Mouse (Mus musculus) c-Kit-positive CD71-positive TER-119-positive erythroid progenitor cells, embryonic 14.5 days (primary cell): ENCODE data around the gene Ttll6.

Source experiments
- DNase-seq: peaks from one replicate; pipeline ENCODE4 v3.0.0-alpha.2; 2013; ENCODE audit warnings: low spot score

Ttll6 gene

DNA sequence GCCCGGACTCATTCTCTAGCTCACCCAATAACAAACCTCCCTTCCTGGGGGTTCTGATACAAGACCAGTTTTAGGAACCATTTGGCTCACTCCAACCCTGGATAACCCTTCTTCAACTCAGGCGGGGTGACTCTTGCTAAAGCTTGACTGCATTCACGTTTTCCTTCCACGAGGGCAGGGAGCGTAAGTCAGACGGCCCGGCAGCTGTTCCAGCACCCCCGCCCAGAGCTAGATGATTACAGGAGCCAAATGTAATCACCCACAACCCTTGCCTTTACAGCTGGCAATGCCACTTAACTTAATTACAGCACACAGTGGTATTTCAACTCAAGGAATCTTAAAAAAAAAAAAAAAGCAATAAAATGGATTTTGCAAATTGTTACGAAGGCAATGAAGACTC lies 34.5 kb downstream of the Ttll6 start:
- no peak for DNase-seq

DNA sequence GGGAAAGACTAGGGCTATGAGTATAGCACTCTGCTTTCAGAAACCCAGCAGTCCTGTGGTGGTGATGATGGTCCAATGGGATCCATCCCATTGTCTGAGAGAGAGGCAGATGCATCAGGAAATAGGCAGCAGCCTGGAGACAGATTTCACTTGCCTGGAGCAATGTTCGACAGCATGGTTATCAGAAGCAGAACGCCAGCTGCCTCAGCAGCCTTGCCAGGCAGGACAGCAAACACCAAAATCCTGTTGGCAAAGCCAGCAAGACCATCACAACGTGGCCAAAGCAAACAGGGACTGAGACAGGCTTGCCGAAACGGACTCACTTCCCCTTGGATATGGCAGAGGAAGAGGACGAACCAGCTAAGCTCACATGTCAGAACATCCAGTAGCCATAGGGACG lies 35.4 kb downstream of the Ttll6 start:
- DNase-seq, result no peak

DNA sequence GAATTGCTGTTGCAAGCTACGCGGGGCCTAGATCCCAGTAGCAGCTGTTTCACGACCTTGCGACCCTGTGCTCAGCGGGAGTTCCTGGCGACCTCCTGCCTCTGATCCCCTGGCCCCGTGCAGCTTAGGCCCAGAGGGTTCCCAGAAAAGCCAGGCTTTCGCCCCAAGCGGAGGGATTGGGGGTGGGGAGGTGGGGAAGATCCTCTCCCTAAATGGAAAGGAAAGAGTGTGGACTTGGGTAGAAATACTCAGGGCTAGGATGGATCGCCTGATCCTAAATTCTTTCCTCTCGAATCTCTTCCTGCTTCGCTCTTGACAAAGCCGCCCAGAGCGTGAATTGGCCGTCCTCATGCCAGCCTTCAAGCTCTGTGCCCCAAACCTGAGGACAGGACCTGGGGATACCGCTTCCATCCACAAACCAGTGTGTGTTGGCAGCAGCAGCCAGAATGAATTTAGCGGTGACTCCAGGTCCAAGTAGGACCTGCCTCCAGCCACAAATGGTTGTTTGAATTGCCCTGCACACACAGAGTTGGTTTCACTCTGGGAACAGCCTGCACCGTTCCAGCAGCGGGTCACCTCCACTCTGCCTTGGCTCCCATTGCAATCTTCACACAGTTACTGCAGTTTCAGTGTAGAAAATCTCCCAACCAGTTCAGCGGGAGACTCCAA lies 37.3 kb downstream of the Ttll6 start:
- no peak for DNase-seq

DNA sequence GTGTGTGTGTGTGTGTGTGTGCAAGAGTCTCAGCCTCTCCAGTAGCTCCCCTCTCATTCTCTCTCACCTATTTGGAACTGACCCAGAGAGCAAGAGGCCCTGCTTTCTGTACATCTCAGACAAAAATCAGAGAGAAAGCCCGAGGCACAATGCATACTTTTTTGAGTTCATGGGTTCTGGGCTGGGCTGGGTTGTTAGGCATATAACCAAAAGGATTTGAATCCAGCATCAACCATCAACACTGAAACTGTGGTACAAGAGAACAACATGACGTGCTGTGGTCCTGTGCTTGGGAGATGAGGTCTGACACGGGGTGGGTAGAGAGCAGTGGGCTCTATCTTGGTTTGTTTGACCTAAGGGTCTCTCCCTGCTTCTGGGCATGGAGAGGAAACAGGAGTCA lies 38.0 kb downstream of the Ttll6 start:
- DNase-seq, result no peak

DNA sequence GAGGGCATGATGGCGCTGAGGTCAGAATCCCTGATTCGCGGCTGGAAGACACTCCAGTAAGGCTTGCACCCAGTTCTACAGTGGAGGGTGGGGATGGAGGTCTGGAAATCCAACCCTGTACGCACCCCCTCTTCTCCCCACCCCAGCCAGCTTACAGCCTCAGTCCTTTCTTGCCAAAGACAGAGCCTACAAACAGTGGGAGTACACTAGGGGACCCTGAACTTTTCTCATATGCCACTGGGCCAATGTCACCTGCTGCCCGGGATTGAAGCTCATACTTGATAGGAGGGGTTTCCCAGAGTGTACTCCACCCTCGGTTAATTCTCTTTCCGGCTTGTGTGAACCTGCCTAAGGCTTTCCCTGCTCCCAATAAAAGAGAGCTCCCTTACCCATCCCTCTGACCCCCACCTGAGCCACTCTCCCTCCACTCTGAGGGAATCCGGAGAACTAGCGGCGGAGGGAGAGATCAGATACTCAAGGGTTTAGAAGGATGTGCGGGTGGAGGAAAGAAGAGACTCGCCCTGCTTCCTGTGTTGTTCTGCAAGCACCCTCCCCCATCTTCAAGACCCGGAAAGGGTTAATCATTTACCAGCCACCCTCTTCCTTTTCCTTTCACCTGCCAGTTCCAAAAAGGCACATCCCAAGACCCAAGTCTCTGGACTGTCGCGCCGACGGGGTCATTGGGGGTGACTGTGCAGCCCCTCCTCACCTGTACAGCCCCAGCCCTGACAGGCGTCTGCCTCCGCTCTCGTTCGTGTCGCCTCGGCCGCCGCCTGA lies 39.1 kb downstream of the Ttll6 start:
- DNase-seq, result no peak

DNA sequence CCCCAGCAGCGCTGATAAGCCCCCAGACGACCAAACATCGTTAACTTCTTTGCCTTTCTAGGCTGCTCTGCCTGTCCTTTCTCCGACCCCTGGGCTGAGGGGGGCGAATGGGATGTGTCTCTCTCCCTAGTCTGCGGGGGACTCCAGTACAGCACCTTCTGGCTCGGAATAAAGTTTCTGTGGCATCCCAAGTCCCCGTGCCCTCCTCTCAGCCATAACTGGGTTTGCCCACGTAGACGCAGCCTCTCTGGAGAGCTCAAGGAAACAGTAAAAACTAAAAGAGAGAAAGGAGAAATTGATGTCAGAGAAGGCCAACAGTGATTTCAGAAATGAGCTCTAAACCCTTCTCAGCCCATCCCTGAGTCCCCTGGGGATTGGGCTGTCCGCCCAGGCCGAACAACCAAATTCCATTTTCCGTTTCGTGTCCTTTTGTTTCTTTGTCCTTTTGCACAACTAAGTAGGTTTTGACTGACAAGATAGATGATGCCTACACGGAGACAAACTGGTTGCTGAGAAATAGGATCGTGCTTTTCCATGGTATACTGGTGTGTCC lies 39.8 kb downstream of the Ttll6 start:
- no peak for DNase-seq

DNA sequence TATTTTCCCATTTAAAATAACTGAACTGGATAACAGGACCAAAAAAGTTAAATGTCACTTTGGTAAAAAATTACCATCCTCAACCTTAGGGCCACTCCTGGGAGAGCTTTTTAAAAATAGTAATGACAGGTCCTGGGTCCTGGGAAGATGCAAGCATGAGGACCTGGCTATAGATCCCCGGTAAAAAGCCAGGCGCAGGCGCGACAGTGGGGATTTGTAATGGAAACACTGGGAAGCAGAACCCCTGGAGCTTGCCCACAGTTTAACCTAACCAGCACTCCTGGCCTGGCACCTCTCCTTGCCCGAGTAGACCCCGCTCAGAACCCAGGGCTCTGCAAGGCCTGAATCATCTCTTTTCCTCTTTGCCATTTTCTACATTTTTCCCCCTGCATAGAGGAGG lies 41.3 kb downstream of the Ttll6 start:
- DNase-seq, result no peak

DNA sequence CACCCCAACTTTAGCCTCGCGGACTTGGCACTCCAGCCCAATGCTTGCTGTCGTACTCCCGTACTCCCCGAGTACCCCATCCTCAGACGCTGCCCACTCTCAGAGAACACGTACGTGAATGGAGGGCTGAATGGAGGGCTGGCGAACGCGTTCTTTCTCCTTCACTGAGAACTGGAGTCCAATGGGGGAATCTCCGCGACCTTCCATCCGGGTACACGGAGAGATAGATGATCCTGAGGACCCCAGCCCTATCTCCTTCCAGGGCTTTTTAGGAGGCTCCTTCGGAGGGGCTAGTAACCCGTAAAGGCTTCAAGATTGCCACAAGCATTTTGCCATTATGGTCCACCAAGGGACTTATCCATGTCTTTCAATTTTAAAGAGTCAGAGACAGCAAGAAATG lies 41.9 kb downstream of the Ttll6 start:
- no peak for DNase-seq

DNA sequence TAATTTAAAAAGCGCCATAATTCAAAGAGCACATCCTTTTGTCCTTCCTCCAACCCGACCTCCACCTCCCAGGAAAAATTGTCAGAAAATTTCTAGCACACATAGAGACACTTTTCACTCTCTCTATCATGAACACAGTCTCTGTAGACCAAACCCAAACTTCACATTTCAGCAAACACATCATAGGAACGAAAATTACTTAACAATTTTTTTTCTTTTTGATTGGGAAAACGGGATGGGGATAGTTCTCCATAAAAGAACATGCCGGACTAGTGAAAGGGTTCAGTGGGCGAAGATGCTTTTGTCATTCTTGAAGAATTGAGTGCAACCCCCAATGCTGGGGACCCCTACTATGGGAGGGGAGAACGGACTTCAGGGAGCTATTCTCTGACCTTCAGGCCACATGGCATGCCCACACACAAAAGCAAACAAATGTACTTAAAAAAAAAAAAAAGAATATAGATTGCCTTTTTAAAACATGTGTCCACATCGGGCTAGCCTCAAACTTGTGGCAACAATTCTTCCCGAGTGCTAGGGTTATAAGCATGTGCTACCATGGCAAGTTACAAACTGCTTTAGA lies 42.5 kb downstream of the Ttll6 start:
- no peak for DNase-seq

DNA sequence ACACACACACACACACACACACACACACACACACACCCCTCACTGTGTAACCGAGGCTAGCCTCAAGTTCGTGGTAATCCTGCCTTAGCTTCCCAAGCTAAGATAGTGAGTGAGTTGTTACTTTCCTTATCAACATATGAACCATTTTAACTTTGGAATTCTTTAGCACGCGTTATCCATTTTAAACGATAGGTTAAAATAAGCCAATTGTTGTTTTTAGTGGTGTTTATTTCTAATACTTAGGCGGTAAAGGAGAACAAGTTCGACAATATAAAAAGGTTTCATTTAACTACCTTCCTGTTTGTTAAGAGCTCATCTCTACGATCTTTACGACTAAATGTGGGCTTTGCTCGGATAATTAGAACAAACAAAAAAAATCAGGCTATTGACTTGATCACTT lies 43.3 kb downstream of the Ttll6 start:
- no peak for DNase-seq

DNA sequence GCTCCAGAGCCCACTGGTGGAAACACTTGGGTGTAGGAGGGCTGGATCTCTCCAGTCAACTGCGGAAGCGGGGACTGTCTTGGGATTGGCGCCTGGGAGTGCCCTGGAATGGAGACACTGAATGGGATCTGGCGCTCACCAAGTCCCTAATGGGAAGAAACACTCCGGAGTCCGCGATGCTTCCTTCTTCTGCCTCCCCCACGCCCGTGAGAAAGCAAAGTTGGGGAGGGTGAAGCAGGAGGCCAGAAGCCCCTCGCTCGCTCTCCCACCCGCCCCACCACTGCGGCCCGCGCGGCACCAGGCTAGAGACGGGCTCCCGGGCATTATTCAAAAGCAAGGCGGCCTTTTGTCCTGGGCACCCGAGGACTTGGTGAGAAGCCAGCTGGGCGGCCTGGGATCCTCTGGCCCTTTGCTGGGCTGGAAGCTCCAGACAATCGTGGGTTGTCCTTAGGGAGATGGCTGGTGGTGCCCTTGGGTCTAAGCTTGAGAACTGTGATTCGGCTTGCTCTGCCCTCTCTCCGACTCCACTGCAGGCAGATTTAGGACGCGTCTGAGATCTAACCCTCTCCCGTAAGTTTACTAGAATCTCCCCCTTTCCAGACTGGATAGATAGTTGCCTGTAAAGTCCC lies 44.1 kb downstream of the Ttll6 start:
- no peak for DNase-seq

DNA sequence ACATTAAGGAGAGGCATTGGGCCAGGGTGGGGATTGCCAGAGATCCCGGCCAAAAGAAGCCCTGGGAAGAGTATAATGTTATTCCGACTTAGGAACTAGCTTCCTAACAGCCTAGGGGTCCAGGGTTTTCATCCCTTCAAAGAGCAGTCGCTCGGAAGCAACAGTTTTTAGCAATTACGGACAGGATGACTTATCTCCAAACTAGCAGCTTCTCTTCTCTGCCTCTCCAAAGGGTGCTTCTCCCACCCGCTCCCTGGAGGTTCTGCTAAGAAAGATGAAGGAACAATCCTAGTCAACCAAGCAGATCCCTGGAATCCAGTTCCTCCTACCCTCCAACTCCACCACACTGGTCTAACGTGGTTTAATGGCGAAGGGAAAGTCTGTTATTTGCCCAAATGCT lies 44.8 kb downstream of the Ttll6 start:
- no peak for DNase-seq

DNA sequence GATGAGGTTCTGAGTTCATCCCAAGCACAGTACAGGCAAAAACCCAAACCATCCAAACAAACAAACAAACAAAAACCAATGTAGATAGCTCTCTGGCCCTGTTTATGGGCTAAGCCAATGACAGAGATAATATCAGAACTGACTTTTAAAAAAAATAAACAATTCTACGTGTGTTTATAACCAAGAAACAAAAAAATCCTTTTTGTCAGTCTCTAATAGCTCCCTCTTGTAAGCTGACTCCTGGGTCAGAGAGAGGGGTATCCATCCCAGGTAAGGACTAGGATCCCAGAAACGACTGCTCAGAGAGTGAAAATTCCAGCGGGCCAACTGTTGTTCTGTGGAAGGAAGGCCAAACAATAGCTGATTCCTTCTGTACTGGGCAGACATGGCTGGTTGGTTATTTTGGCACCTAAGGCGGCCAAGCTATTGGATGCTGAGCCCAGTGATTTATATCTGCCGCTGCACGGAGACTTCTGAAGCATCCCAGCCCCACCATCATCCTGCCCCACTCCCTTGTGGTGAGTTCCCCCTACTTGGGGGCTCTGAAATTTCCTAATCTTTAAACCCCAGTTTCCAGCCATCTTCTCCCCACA lies 45.4 kb downstream of the Ttll6 start:
- DNase-seq, result no peak

DNA sequence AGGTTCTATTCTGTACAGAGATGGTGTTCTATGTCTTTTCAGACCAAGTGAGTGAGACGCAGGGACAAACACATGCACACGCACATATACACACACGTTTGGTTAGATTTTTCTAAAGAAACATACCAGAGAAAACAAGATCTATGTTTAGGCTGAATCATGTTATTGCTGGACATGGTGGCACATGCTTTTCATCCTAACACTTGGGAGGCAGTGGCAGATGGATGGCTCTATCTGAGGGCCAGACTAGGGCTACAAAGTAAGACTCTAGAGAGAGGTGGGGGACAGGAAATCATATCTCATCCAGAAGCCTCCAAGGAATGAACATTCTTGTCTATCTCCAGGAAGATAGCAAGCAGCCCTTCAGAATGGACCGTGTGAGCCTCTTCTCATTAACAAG lies 47.5 kb downstream of the Ttll6 start:
- no peak for DNase-seq

DNA sequence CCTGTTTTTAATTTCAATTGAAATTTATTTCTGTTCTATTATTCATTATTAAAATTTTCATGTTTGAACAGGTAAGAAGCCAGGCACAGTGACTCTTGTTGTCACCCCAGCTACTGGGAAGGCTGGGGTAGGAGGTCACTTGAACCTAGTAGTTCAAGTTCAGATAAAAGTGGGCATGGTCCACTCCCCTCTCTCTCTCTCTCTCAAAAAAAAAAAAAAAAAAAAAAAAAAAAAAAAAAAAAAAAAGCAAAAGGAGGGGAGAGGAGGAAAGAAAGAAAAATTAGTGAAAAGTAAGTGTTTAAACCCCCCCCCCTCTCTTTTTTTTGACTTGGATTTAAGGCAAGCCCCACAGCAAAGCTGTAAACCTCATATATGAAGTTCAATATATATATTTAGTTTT lies 50.6 kb downstream of the Ttll6 start:
- no peak for DNase-seq

DNA sequence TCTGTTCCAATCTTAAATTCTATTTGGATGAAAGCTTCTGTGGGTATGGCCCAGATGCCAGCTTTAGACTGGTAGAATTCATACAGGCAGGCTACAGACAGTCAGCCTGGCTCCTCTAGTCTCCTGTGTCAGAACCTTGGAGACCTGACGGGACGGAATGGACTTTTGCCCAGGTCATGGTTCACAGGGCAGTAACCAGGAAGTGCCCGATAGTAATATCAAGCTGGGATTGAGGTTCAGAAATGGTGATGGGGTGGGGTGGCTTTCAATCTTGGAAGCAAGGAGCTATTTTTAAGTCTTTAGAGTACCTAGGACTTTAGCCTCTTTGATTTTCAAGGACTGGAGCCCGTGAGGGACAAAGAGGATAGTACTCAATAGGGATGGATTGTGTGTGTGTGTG lies 53.7 kb downstream of the Ttll6 start:
- DNase-seq, result no peak

DNA sequence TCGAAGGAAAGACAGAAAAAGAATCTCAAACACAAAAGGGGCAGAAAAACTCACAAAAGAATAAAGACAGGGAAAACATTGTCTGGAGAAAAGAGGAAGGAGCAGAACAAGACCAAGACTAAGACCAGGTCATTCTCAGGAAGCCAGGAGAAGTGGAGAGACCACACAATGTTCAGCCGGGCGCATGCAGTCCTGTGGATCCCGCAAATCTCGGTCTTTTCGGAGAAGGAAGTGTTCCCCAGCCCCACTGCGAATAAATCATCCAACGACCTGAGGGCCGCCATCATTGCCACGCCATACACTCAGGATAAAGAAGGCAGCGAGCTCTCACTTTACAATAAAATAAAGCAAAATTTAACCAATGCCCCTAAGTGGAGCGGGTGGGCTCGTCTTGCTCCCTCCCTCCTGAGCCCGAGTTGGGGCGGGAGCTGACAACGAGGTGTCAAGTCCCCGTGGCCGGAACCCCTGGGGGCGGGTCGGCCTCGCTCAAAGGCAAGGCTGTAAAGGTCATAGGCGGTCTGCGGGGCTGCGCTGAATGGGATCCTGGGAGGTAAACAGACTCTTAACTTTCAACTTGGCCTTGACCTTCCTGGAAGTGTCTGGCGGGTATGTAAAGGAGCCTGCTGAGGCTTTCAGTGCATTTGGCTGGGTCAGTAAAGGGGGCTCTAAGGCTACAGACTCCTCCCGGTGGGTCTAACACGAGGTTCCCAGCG lies 56.4 kb downstream of the Ttll6 start:
- no peak for DNase-seq

DNA sequence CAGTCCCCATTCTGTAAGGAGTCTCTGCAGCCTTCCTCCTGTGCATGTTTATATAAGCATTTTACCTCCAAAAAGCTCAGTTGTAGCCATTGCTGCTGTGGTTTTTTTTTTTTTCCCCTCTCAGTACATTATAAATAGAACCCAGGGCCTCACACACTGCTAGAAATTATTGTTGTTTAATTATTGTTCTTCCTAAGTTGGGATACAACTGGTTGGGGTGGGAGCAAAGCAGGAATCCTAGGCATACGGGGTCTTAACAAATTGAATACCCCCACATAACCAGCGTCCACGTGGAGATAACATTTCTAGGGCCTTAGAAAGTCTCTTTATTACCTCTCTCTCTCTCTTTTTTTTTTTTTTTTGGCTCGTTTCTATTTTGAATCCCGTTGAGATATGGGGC lies 57.5 kb downstream of the Ttll6 start:
- DNase-seq, result no peak

DNA sequence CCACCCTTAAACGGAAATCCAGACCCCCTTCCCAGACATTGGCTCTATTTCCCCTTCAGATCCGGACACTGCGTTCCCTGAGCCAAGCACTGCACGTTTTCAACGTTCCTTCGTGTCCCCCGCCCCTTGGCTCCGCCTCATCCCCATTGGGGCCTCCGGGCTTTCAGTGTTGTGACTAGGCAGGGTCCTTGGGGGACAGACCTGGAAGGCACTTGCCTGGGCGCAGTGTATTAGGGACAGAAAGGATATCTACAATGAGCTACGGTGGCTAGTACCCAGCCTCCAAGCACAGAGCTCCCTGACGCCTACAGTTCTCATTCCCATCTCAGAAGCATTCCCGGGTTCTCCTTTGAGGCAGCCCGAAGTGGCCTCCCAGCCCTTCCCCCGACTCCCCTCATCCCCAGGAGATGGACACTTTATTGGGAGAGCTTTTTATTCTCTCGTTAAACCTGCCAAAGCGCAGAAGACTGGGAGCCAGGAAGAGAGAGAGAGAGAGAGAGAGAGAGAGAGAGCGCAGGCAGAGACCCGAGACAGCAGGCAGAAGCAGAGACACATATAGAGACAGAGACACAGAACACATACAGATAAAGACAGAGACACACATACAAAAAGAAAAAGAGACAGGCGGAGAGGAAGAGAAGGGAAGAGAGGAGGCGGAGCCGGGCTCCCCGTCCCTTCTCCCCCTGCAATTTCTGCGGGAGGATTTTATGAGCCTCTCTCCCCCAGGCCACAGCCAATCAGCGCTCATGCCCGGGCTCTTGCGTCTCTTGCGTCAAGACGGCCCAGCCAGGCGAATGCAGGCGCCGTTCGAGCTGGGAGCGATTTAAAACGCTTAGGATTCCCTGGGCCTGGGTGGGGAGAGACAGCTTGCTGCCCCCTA lies 60.2 kb downstream of the Ttll6 start, which contains the start of gene Hoxb13:
Gene Hoxb13 (plus strand): TSS at position 796 of the 880 bp plus-strand sequence.
- no peak for DNase-seq

DNA sequence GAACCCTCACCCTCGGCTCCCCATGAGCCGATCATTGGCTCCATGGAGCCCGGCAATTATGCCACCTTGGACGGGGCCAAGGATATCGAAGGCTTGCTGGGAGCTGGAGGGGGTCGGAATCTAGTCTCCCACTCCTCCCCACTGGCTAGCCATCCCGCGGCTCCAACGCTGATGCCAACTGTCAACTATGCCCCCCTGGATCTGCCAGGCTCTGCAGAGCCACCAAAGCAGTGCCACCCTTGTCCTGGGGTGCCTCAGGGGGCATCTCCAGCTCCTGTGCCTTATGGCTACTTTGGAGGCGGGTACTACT lies 60.8 kb downstream of the Ttll6 start:
- DNase-seq, result no peak
